Mouse (Mus musculus) heart, adult 8-10 months (tissue): Measurements from ENCODE around the gene Susd3. TPM values are rescaled to one million over a fixed set of nuclear protein-coding genes. Genes with fewer than 3 reads are reported as not detected.

Source experiments
- DNase-seq: peaks from one replicate; pipeline ENCODE4 v3.0.0; 2022; ENCODE audit warnings: low spot score
- total RNA-seq, 4 experiments: library from RNA; stranded (reverse); gene quantifications; 2 replicates each; pipeline ENCODE4 v1.2.4; 2022

The Susd3 gene
- total RNA-seq, 4 experiments from 2014 or later: 0.31 to 0.78 (median 0.64) TPM

DNA sequence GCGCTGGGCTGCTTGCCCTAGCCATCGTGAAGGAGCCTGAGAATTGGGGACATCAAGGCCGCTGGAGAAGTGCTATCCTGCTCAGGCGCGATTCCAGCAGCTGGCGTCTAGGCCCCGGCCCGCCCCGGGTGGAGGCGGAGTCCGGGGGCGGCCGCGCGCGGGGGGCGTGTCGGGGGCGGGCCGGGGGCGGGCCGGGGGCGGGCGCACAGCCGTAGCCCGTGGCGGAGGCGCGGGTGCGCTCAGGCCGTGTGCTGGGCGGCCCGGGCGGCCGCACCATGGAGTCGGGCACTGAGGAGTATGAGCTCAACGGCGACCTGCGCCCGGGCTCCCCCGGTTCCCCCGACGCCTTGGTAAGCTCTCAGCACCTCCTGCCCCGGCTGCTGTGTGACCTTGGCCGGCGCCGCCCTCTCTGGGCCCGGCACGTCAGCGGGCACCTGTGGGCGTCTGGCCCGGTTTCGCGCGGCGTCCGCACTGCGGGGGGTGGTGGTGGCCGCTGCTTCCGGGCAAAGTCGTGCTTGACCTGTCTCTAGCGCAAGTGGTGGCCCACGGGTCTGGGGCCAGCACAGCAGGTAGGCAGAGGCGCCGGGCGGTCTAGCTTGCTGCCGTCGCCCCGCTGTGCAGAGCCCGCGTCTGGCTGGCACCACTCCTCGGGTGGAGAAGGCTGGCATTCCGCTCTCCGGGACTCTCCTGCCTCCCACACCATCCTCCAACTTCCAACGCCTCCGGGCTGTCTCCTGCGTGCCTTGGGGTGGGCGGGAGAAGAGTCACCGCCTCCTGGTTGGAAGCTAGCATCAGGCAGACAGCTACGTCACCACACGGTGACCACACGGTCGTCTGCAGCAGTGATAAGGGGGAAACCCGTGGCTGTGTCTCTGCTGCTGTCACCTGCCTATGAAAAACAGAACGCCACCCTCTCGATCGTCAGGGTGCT lies 61.0 kb downstream of the Susd3 start, which contains the start of gene Ninj1:
Ninj1 (plus strand) TSS at position 198 of the 931 bp plus-strand sequence.
- DNase-seq: peak; percentile 79

- DNase-seq: peak; percentile 81
Measured at GRCm38 (mm10) chr13:49186798-49187287, 61.7 kb downstream of the Susd3 start.

DNA sequence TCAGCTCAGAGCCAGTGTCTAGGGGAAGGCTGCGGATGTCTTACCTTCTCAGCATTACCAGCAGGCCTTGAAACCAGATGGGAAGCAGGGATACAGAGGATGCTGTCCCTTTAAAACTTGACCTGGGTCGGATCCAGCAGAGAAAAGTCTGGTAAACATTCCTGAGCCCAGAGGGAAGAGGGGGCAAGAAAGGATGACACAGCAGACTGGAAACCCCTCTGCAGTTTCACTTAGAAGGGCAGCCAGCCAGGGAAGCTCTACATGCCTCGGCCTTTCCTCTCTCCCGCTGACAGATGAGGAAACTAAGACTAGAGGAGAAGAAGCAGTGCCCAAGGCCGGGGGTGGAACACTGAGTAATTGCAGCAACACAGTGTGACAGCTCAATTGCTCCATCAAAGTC lies 64.9 kb downstream of the Susd3 start:
- no peak for DNase-seq

GRCm38 (mm10) chr13:49183161-49183560 lies 65.3 kb downstream of the Susd3 start:
- DNase-seq: no peak

GRCm38 (mm10) chr13:49181411-49181984 lies 67.0 kb downstream of the Susd3 start:
- no peak for DNase-seq

- DNase-seq: no peak
Measured at GRCm38 (mm10) chr13:49180691-49181090, 67.8 kb downstream of the Susd3 start.

Other genes starting within 250 kb of the Susd3 start
- gene Wnk2, start 100.7 kb downstream of the Susd3 start, total RNA-seq: 10 to 100 TPM; 60.5 to 89.6 (median 75.4) TPM
- gene Ninj1, start 61.2 kb downstream of the Susd3 start, total RNA-seq: 100 to 1,000 TPM; 111 to 152 (median 131) TPM
- gene Card19, start 32.7 kb downstream of the Susd3 start, total RNA-seq: 100 to 1,000 TPM; 132 to 152 (median 141) TPM
- gene Fgd3, start 71.6 kb upstream of the Susd3 start, total RNA-seq: 1 to 10 TPM; 1.2 to 2.4 (median 1.7) TPM
- gene Bicd2, start 92.9 kb upstream of the Susd3 start, total RNA-seq: 10 to 100 TPM; 67.9 to 79.2 (median 73.3) TPM
- gene Ippk, start 172.5 kb upstream of the Susd3 start, total RNA-seq: 1 to 10 TPM; 5.5 to 7.5 (median 7.1) TPM
- gene Tes3-ps, start 244.6 kb upstream of the Susd3 start, total RNA-seq: 1 to 10 TPM in 2 of 4 experiments, under 1 TPM in 2; 0.73 to 1.3 (median 1.0) TPM